Mouse (Mus musculus): ENCODE measurements around the gene Ccdc12. TPM values are rescaled to one million over a fixed set of nuclear protein-coding genes. Genes with fewer than 3 reads are reported as not detected.
A peak's percentile ranks its signal among the peaks of the same experiment; 100 is the strongest.

The Ccdc12 gene
- polyA plus RNA-seq, 1 experiment from 2014 or later: 135 TPM

GRCm38 (mm10) chr9:110660856-110661612, 4.7 kb downstream of the Ccdc12 start:
- Histone ChIP-seq H3K9ac (ENCODE audit: low read depth, low read length) (no peak overlapping the region), H3K9me3 (replicated peaks; ENCODE audit: control insufficient read depth, low read length) (no peaks in the 10 kb centered on the region), H3K36me3 (ENCODE audit: control insufficient read depth, insufficient read depth, low read length) (0 out of 2 replicates have a peak, but pooled peaks cover 2% of the 10 kb centered on the region), H3K4me3 (ENCODE audit: low read depth, low read length) (no peak overlapping the region), H3K4me2 (no peak overlapping the region), H3K4me1 (ENCODE audit: control insufficient read depth, insufficient read depth, low read length) (peaks cover 23% of the 10 kb centered on the region), H3K27ac (ENCODE audit: low read depth, low read length) (no peak overlapping the region), H3K27me3 (ENCODE audit: control insufficient read depth, insufficient read depth, low read length) (no peaks in the 10 kb centered on the region)
- WGBS (ENCODE audit: insufficient replicate concordance): 61% methylated on average over 7 of the region's 7 CpGs
- ATAC-seq (replicated peaks; ENCODE audit: insufficient number of reproducible peaks, low FRiP score, low TSS enrichment): no peak

GRCm38 (mm10) chr9:110662844-110663243, 6.5 kb downstream of the Ccdc12 start:
- ATAC-seq (replicated peaks; ENCODE audit: insufficient number of reproducible peaks, low FRiP score, low TSS enrichment): no peak
- 83% methylated on average over 1 of the region's 1 CpGs for WGBS (ENCODE audit: insufficient replicate concordance)
- peaks cover 35% of the 10 kb centered on the region for H3K4me1 ChIP-seq (ENCODE audit: control insufficient read depth, insufficient read depth, low read length)

DNA sequence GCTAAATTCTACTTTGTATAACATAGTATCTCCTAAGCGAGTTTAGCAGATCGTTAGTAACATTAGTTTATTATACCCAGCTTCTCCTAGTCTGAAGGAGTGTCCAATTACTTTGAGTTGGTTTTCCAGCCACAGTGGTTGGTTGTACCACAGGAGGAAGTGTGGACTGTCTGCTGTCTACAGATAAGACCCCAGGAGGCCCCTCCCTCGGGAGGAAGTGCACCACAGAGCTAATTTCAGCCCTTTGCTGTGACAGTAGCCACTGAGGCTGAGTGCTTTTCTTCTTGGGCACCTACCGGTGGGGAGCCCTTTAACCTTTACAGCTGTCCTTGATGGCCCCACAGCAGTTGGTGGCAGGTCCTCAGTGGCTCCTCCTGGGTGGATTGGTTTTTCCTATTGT, 9.6 kb downstream of the Ccdc12 start:
- no peaks in the 10 kb centered on the region for H3K27me3 ChIP-seq (ENCODE audit: control insufficient read depth, insufficient read depth, low read length)
- ATAC-seq (replicated peaks; ENCODE audit: insufficient number of reproducible peaks, low FRiP score, low TSS enrichment): peak; percentile 87
- 0 out of 2 replicates have a peak overlapping the region, but pooled peaks have one; percentile 3 for H3K4me3 ChIP-seq (ENCODE audit: low read depth, low read length)
- WGBS (ENCODE audit: insufficient replicate concordance): 13% methylated on average over 4 of the region's 4 CpGs
- H3K9ac ChIP-seq (ENCODE audit: low read depth, low read length): peak overlapping the region; percentile 39; the same call in 1 of the 2 replicates
- H3K9me3 ChIP-seq (replicated peaks; ENCODE audit: control insufficient read depth, low read length): no peaks in the 10 kb centered on the region
- peak overlapping the region; percentile 75 for H3K27ac ChIP-seq (ENCODE audit: low read depth, low read length)
- H3K36me3 ChIP-seq (ENCODE audit: control insufficient read depth, insufficient read depth, low read length): no peaks in the 10 kb centered on the region
- H3K4me2 ChIP-seq: peak overlapping the region; percentile 51
- H3K4me1 ChIP-seq (ENCODE audit: control insufficient read depth, insufficient read depth, low read length): peaks cover 62% of the 10 kb centered on the region

More at GRCm38 (mm10) chr9:110662844-110663243, 6.5 kb downstream of the Ccdc12 start:
- H3K36me3 ChIP-seq (ENCODE audit: control insufficient read depth, insufficient read depth, low read length): 0 out of 2 replicates have a peak, but pooled peaks cover 2% of the 10 kb centered on the region
- H3K9ac ChIP-seq (ENCODE audit: low read depth, low read length): no peak overlapping the region
- H3K4me3 ChIP-seq (ENCODE audit: low read depth, low read length): no peak overlapping the region
- no peaks in the 10 kb centered on the region for H3K9me3 ChIP-seq (replicated peaks; ENCODE audit: control insufficient read depth, low read length)
- H3K27ac ChIP-seq (ENCODE audit: low read depth, low read length): no peak overlapping the region
- no peak overlapping the region for H3K4me2 ChIP-seq
- H3K27me3 ChIP-seq (ENCODE audit: control insufficient read depth, insufficient read depth, low read length): no peaks in the 10 kb centered on the region

DNA sequence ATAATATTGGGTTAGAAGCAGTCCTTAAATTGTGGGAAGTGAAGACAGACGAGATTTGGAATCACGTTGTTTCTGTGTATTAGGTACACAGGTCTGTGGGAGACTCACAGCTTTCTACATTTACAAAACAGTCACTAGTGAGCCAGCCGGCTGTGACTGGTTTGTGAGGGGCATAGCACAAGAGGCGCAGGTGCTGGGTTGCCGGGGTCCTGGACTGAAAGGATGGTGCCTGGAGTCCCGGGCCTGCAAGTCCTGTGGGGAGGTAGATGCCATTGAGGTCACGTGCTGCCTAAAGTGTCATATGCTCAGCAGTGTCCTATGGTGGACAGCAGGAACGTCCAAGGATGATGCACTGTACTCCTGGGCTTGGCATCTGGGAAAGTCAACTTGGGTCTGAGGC, 10.1 kb downstream of the Ccdc12 start:
- ATAC-seq (replicated peaks; ENCODE audit: insufficient number of reproducible peaks, low FRiP score, low TSS enrichment): no peak
- H3K36me3 ChIP-seq (ENCODE audit: control insufficient read depth, insufficient read depth, low read length): no peaks in the 10 kb centered on the region
- H3K4me2 ChIP-seq: peak overlapping the region; percentile 51
- peak overlapping the region; percentile 75 for H3K27ac ChIP-seq (ENCODE audit: low read depth, low read length)
- peaks cover 64% of the 10 kb centered on the region for H3K4me1 ChIP-seq (ENCODE audit: control insufficient read depth, insufficient read depth, low read length)
- 0 out of 2 replicates have a peak overlapping the region, but pooled peaks have one; percentile 36 for H3K9ac ChIP-seq (ENCODE audit: low read depth, low read length)
- H3K9me3 ChIP-seq (replicated peaks; ENCODE audit: control insufficient read depth, low read length): no peaks in the 10 kb centered on the region
- WGBS (ENCODE audit: insufficient replicate concordance): 27% methylated on average over 8 of the region's 8 CpGs
- no peaks in the 10 kb centered on the region for H3K27me3 ChIP-seq (ENCODE audit: control insufficient read depth, insufficient read depth, low read length)
- H3K4me3 ChIP-seq (ENCODE audit: low read depth, low read length): 0 out of 2 replicates have a peak overlapping the region, but pooled peaks have one; percentile 3

DNA sequence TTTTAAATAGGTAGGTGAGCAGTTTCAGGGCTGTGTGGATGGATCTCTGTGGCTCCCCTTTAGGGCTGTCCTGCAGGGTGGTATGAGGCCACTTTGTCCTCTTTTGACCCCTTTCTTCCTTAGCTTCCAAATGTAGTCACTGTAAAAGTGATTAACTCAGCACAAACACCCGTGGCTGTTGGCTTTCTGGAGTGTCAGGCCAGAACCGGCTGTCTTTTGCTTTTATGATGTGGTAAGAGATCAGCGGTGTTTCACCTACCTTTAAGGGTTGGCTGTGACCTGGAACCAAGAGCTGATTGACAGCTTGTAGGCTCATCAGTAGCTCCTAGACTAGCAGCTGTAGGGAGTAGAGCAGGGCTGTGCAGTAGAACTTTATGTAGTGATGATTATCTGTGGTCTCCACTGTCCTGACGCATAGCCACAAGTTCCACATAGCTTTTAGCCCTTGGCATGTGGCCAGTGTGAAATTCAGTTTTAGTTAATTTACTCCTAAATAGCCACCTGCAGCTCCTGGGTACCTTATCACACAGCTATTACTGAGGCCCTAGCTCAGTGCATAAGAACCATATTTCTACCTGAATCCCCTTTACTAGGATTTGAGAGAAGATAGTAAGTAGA, 11.0 kb downstream of the Ccdc12 start:
- H3K4me2 ChIP-seq: 0 out of 2 replicates have a peak overlapping the region, but pooled peaks have one; percentile 0
- H3K9ac ChIP-seq (ENCODE audit: low read depth, low read length): no peak overlapping the region
- WGBS (ENCODE audit: insufficient replicate concordance): 45% methylated on average over 4 of the region's 4 CpGs
- no peaks in the 10 kb centered on the region for H3K9me3 ChIP-seq (replicated peaks; ENCODE audit: control insufficient read depth, low read length)
- H3K4me1 ChIP-seq (ENCODE audit: control insufficient read depth, insufficient read depth, low read length): peaks cover 67% of the 10 kb centered on the region
- ATAC-seq (replicated peaks; ENCODE audit: insufficient number of reproducible peaks, low FRiP score, low TSS enrichment): no peak
- no peak overlapping the region for H3K27ac ChIP-seq (ENCODE audit: low read depth, low read length)
- H3K36me3 ChIP-seq (ENCODE audit: control insufficient read depth, insufficient read depth, low read length): no peaks in the 10 kb centered on the region
- H3K27me3 ChIP-seq (ENCODE audit: control insufficient read depth, insufficient read depth, low read length): no peaks in the 10 kb centered on the region
- no peak overlapping the region for H3K4me3 ChIP-seq (ENCODE audit: low read depth, low read length)

DNA sequence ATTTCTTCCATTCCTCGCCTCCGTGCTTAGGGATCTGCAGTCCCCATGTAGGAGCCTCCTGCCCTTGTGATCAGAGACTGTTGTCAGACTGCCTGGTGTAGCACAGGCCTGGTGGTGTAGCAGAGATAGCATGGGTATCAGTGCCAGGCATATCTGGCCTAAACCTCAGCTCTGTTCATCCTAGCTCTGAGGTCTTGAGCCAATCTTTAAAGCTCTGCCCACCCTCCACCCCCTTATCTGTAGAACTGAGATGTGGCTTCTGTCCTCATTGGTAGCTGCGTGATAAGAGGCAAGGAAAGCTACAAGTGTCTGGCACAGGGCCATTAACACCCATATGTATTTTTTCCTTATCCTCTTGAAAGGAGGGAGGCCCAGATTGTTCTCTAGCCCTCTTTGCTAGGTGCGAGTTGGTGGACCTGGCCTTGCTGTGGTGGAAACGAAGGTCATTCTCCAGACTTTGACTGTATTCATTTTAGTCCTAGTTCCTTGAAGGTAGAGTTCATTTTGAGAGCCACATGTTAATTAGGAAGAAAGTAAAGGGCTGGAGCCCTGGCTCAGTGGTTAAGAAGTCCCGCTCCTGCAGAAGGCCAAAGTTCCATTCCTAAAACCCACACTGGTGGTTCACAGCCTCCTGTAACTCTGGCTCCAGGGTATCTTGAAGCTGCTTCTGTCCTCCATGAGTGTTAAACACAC, 12.4 kb downstream of the Ccdc12 start:
- Histone ChIP-seq H3K27ac (ENCODE audit: low read depth, low read length) (peak overlapping the region; percentile 62), H3K4me1 (ENCODE audit: control insufficient read depth, insufficient read depth, low read length) (peaks cover 81% of the 10 kb centered on the region), H3K4me3 (ENCODE audit: low read depth, low read length) (no peak overlapping the region), H3K4me2 (peak overlapping the region; percentile 29), H3K9me3 (replicated peaks; ENCODE audit: control insufficient read depth, low read length) (no peaks in the 10 kb centered on the region), H3K9ac (ENCODE audit: low read depth, low read length) (no peak overlapping the region), H3K36me3 (ENCODE audit: control insufficient read depth, insufficient read depth, low read length) (no peaks in the 10 kb centered on the region), H3K27me3 (ENCODE audit: control insufficient read depth, insufficient read depth, low read length) (no peaks in the 10 kb centered on the region)
- WGBS (ENCODE audit: insufficient replicate concordance): 30% methylated on average over 6 of the region's 6 CpGs
- ATAC-seq (replicated peaks; ENCODE audit: insufficient number of reproducible peaks, low FRiP score, low TSS enrichment): 0 out of 2 replicates have a peak, but pooled peaks have one; percentile 27

- 60% methylated on average over 5 of the region's 5 CpGs for WGBS (ENCODE audit: insufficient replicate concordance)
- no peaks in the 10 kb centered on the region for H3K9me3 ChIP-seq (replicated peaks; ENCODE audit: control insufficient read depth, low read length)
- peaks cover 84% of the 10 kb centered on the region for H3K4me1 ChIP-seq (ENCODE audit: control insufficient read depth, insufficient read depth, low read length)
- no peak overlapping the region for H3K4me2 ChIP-seq
- ATAC-seq (replicated peaks; ENCODE audit: insufficient number of reproducible peaks, low FRiP score, low TSS enrichment): no peak
- no peaks in the 10 kb centered on the region for H3K36me3 ChIP-seq (ENCODE audit: control insufficient read depth, insufficient read depth, low read length)
- no peaks in the 10 kb centered on the region for H3K27me3 ChIP-seq (ENCODE audit: control insufficient read depth, insufficient read depth, low read length)
- no peak overlapping the region for H3K9ac ChIP-seq (ENCODE audit: low read depth, low read length)
- 0 out of 2 replicates have a peak overlapping the region, but pooled peaks have one; percentile 62 for H3K27ac ChIP-seq (ENCODE audit: low read depth, low read length)
- H3K4me3 ChIP-seq (ENCODE audit: low read depth, low read length): no peak overlapping the region
Measured at GRCm38 (mm10) chr9:110669785-110670184, 13.5 kb downstream of the Ccdc12 start.

GRCm38 (mm10) chr9:110672462-110673106, 16.3 kb downstream of the Ccdc12 start:
- peaks cover 77% of the 10 kb centered on the region for H3K4me1 ChIP-seq (ENCODE audit: control insufficient read depth, insufficient read depth, low read length)
- ATAC-seq (replicated peaks; ENCODE audit: insufficient number of reproducible peaks, low FRiP score, low TSS enrichment): 0 out of 2 replicates have a peak, but pooled peaks have one; percentile 28

More at GRCm38 (mm10) chr9:110672462-110673106, 16.3 kb downstream of the Ccdc12 start:
- no peak overlapping the region for H3K9ac ChIP-seq (ENCODE audit: low read depth, low read length)
- H3K4me3 ChIP-seq (ENCODE audit: low read depth, low read length): no peak overlapping the region
- no peaks in the 10 kb centered on the region for H3K9me3 ChIP-seq (replicated peaks; ENCODE audit: control insufficient read depth, low read length)
- peak overlapping the region; percentile 29; the same call in 1 of the 2 replicates for H3K27ac ChIP-seq (ENCODE audit: low read depth, low read length)
- H3K4me2 ChIP-seq: no peak overlapping the region
- no peaks in the 10 kb centered on the region for H3K36me3 ChIP-seq (ENCODE audit: control insufficient read depth, insufficient read depth, low read length)
- no peaks in the 10 kb centered on the region for H3K27me3 ChIP-seq (ENCODE audit: control insufficient read depth, insufficient read depth, low read length)
- WGBS (ENCODE audit: insufficient replicate concordance): 72% methylated on average over 7 of the region's 7 CpGs
